Mouse (Mus musculus) hematopoietic stem cell, adult 5-6 weeks (primary cell): Measurements from ENCODE around the gene Hspb6. TPM values are rescaled to one million over a fixed set of nuclear protein-coding genes. Genes with fewer than 3 reads are reported as not detected.

ENCODE experiments used
- ATAC-seq, 2 experiments: fragments of 125-278 bp in 1 of 2; replicated peaks in 1 of 2; 2 replicates each; pipeline ENCODE4 v1.8.0; 2016 to 2017; ENCODE audit warnings: inconsistent platforms in 2 of 2, mild to moderate bottlenecking in 2 of 2, moderate number of reproducible peaks in 2 of 2, low read depth in 1 of 2, moderate TSS enrichment in 1 of 2; ENCODE audit not compliant: low FRiP score in 2 of 2, poor library complexity in 2 of 2, severe bottlenecking in 2 of 2, insufficient read depth in 1 of 2, low TSS enrichment in 1 of 2
- total RNA-seq: library from RNA; stranded (forward); fragments of 172-1452, 232-1000 nt; gene quantifications from 2 replicates; pipeline ENCODE4 v1.2.3, GENCODE M21; 2017

Gene Hspb6
- total RNA-seq, 1 experiment from 2014 or later: 2.7 TPM

DNA sequence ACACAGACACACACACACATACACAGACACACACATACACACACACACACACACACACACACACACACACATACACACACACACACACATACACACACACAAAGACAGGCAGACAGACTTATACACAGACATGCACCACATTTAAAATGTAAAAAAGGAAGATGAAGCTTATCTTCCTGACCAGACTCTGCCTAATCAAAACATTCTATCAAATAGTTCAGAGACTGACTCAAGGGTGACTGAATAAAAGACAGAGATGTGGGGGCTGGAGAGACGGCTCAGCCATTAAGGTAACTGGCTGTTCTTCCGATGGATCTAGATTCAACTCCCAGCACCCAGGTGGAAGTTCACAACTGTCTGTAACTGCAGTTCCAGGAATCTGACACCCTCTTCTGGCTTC, 7.7 kb upstream of the Hspb6 start:
- no peak for ATAC-seq

DNA sequence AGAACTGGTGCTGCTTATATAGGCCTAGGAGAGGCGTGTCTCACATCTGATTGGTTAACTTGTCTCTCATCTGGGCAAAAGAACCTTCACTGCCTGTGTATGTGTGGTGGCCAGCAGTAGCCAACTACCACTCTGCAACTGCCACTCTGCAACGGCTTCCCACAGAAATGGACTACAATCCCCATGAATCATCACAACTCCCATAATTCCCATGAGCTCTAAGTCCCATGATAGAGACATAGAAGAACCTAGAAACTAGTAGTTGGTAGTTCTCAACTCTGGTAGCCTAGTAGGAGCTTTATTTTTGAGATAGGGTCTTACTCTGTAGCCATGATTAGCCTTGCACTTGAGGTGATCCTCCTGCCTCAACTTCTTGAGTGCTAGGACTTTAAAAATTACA, 2.1 kb upstream of the Hspb6 start:
- ATAC-seq: no peak

DNA sequence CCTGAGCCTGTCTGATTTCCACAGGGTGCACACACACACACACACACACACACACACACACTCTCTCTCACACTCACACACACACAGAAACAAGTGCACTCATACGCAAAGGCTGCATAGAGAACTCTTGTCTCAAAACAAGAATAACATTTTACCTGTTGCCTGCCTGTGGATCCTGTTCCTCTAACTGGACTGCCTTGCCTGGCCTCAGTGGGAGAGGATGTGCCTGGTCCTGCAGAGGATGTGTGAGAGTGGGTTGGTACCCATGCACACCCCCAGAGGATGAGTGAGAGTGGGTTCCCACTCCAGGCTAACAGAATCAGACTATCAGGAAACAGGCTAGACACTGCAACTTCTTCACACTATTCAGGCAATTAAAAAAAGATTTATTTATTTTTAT, 1.4 kb upstream of the Hspb6 start:
- ATAC-seq: no peak

DNA sequence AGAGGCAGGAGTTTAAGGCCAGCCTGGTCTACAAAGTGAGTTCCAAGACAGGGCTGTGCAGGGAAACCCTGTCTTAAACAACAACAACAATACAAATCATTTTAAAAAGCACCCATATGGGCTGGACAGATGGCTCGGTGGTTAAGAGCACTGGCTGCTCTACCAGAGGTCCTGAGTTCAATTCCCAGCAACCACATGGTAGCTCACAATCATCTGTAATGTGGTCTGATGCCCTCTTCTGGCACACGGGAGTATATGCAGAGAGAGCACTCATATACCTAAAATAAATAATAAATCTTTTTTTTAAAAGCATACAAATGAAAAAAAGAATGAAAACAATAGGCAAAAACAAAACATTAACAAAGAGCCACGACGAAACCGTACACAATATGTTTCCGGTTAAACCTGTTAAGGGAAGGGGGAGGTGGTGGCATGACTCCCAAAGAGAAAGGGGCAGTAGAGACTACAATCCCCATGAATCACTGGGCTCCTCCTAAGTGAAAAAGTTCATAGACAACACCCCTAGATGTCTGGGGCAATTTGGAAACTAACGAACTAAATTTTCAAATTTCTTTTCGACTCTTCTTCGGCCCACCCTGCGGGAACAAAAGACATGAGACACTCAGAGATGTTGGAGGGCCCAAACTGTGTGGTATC, 405 bp upstream of the Hspb6 start:
- ATAC-seq: peak; percentile 58 to 61

DNA sequence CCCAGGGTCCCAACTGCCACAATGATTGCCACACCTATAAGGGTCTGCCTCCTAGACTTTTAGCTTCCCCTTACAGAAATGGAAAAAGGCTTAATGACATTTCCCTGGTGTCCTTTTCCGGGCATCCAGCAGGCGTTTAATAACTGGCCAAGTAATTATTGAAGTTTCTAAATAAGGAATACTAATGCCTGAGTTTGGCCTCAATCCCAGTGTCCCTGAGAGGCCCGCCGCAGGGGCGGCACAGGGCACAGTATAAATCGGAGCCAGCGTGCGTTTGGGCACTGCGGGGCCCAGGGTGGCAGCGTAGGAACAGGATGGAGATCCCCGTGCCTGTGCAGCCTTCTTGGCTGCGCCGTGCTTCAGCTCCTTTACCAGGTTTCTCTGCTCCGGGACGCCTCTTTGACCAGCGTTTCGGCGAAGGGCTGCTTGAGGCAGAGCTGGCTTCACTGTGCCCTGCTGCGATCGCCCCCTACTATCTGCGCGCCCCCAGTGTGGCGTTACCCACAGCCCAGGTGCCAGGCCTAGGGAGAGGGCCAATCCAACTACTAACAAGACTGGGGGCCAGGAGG, 1.1 kb downstream of the Hspb6 start:
- no peak for ATAC-seq

DNA sequence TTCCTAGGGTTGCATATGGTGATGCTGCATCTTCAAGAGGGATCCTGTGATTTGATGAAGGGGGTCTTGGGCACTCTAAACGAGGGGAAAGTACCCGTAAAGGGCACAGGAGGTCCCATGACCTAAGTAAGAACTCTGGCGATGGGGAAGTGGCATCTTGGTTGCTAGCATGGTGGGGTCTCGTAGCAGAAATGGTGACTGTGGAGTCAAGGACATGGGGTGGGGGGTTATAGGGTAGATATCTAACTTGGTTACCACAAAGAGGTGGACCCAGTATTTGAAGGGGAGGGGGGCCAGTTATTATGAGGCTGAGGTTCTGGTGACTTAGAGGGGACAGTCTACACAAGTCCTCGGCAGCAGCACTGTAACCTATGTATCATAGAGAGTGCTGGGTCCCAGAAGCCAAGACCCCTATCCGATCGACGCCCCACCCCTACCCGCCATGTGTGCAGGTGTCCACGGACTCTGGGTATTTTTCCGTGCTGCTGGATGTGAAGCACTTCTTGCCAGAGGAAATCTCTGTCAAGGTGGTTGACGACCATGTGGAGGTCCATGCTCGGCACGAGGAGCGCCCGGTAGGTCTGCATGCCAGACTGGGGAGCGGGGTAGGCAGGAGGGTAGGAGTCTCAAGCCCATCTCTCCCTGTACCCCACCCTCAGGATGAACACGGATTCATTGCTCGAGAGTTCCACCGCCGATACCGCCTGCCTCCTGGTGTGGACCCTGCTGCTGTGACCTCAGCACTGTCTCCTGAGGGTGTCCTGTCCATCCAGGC, 2.0 kb downstream of the Hspb6 start:
- ATAC-seq: no peak

DNA sequence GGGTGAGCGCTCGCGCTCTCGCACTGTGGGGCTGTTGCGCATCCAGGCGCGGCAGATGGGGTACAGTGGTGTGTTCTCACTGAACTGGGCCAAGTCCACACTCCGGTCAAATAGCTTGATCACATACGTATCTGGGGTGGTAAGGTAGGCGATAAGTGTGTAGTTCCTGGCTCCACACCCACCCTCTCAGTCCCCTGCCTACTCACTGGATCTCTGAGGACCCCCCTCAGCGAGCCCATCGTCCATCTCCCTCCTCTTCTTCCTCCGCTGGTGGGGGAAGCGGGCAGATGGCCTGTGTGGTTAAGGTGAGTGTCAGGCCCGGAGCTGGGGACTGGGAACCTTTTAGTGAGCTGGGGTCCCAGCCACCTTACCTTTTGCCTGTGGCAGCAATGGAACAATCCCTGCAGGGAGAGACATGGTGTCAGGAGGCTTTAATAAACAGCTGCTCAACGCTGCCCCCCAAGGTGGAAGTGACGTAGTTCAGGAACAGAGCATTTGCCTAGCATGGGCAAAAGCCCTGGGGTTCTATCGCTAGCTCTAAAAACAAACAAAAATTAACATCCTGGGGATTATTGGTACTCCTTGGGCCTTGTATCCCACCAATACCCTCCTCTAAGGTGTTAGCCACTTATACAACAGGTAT, 5.0 kb downstream of the Hspb6 start:
- ATAC-seq: no peak

DNA sequence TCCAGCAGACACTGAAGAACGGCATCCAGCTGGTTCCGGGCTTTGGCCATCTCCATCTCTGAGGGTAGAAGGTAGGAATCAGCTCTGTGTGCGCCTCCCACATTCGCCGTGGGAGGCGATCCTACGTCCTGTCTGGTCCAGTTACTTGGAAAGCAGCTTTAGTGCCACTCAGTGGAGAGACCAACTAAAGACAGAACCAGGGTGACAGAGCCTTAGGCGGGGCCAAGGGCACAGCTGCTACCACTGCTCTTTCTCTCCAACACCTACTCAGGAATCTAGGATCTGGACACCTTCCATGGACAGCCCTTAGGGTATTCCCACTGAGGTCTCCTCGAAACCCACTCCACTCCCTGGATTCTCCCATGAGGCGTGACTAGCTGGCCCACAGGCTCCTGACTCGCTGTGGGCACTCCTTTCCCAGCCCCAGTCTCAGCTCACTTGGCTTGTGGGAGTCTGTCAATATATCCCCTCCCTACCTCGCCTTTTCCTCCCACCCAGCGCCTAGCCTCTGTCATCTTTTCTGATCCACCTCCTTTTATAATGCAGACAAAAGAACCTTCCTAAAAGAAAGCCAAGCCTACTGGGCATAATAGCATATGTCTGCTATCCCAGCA, 6.0 kb downstream of the Hspb6 start:
- no peak for ATAC-seq

DNA sequence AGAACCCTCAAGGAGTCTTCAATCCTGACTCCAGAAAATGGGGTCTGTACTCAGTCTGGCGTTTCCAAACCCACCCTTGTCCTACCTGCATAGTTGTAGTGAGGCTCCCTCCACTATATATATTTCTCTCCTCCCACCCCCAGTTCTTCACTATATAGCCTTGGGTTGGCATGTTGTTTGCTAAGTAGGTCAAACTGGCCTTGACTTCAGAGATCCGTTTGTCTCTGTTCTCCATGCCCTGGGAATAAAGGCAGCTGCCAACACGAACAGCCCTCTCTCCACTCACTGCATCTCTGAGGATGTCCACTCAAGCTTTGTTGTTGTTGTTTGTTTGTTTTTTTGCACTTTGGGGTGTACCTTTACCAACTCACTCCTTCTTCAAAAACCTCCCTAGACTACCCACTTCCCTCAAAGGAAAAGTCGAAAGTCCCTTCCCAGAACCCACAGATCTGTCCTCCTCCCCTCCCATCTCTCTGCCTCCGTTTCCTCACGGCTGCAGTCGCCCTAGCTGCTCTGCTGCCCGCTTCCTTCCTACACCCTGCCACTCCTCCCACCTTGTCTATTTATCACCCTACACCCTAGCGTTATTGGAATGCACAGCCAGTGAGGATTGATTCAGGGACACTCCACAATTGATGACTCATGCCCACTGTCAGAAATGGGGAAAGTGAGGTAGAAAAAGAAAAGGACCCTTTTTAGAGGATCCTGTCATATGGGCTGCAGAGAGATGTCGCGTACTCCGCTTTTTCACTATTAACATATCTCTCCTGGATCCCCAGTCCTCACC, 6.9 kb downstream of the Hspb6 start:
- no peak for ATAC-seq

DNA sequence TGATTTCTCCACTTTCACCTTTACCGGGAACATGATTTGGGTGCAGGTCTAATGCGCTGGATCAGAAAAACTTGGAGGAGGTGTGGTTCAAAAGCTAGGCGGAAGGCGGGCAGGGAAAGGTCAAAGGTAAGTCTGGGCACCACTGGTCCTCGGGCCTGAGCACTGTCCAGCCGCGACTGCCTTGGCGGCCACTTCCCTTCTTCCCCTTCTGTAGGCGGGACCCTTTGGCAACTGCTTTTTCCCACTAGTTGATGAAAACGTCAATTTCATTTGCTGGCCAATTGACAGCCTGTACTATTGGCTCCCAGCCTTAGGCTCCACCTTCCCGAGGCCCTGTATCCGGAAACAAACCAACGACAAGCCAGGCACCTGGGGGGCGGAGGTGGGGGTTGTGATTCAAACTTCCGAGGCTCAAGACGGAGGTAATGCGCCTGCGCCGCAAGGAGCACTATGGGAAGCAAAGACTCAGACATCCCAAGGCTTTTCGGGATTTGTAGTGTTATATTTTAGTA, 7.5 kb downstream of the Hspb6 start, which contains the start of gene Lin37:
Gene Lin37, minus strand, starts transcription at position 396 of the 512 bp plus-strand sequence.
- peak; percentile 65 to 79 for ATAC-seq

DNA sequence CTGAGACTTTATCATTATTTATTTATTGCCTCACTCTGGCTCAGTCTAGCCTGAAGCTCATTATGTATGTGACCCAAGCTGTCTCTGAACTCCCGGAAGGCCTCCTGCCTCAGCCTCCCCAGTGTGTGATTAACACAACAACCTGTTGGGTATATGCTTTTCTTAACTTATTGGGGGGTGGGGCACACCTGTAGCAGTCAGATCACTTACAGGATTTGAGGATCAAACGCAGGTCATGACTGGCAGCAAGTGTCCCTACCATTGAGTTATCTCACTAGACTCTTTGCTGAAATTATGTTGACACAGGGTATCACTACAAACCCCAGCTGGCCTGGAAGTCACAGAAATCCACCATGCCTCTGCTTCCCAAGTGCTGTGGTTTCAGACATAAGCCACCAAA, 8.3 kb downstream of the Hspb6 start:
- ATAC-seq: no peak

DNA sequence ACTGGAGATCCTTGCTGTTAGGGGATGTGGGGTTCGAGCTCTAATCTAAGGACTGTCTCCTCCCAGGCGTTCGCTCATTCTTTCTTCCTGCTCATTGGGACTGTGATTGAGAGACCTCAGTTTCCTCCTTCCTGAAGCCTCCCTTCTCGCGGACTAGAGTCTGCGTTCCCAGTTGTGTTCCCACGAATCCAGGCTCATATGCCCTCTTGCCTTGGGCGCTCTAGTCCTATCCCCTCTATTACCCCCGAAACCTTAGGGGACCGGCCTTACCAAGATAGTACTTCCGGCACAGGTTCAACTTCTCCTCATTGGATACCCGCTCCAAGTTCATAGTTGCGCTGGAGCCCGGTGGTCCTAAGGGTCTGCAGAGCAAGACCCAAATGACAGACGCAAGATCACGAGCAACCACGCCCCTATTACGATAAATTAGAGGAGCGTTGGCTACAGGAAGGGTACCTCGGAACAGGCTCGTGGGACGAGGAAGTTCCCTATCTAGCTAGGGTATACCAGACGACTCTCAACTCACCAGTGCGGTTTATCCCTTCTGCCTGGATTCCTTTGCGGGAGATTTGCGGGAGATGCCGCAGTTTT, 10.6 kb downstream of the Hspb6 start:
- ATAC-seq: peak in 1 of 2 experiments; percentile 5; a peak in 1 of 4 replicates

DNA sequence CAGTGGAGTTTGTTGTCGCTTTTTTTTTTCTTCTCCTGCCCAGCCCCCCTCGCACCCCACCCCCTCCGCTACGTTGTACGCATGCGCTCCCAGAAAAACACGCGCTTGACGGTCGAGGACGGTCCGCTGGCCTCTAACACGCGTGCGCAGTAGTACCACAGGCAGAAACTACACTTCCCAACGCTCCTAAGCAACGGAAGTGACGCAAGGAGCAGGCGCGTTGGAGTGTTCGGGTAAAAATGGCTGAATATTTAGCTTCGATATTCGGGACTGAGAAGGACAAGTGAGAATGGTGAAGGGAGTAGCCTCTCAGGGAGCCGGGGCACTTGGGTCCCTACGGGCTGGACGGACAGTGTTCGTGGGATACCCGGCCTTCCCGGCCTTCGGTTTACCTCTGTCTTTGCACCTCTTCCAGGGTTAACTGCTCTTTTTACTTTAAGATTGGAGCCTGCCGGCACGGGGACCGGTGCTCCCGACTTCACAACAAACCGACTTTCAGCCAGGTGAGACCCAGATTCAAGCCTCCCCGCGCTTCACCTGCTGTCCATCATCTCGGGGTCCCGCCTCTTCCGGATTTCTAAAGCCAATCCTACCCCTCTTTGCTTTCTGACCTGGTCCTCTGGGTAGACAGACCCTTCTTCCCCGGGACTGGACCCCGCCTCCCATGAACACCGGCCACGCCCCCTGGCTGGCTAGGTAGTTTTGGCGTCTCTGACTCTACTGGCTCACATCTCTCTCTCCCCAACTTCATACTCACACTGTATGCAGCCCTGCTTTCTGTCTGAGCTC, 11.3 kb downstream of the Hspb6 start, which contains the start of the genes U2af1l4, Gm49396 and Psenen:
Gene U2af1l4, plus strand, starts transcription at position 185 of the 789 bp plus-strand sequence.
Gene Gm49396, plus strand, starts transcription at position 228 of the 789 bp plus-strand sequence.
Gene Psenen, minus strand, starts transcription at position 511 of the 789 bp plus-strand sequence.
- peak; percentile 71 to 75 for ATAC-seq

DNA sequence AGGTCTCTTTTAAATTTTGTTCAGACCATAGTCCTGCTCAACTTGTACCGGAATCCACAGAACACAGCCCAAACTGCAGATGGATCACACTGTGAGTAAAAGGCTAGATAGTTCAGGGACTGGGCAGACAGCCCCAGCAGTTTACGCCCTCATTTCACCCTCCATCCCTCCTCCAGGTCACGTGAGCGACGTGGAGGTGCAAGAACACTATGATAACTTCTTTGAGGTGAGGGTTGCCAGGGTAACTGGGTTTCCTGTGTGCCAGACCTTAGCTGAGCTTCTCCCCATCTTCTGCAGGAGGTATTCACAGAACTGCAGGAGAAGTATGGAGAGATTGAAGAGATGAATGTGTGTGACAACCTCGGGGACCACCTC, 11.9 kb downstream of the Hspb6 start:
- ATAC-seq: no peak

DNA sequence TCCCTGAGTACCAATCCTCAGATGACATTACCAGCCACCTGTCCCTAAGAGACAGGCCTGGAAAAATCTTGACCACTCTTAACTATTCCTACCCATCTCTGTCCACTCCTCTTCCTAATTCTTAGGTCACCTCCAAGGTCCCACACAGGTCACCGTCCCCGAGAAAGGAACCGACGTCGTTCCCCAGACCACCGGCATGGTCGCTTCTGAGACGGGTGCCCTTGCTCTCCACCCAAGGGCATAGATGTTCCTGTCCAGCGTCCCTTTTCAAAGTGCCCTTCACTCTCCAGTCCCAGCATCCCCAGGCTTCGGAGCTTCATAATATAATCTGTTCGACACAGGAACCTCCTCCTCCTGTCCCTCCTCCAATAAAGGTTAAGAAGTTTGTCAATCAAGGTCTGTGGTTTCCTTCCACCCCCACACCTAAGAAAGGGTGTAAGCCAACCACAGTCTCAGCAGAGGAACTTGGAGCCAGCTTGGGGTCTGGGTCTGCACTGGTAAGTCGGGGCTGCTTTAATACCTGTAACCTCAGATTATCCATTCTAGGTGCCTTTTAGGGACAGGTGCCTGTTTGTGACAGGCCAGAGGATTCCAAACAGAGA, 13.1 kb downstream of the Hspb6 start, which contains the start of gene Igflr1:
Gene Igflr1, plus strand, starts transcription at position 458 of the 602 bp plus-strand sequence.
- ATAC-seq: no peak
